Mouse (Mus musculus): ENCODE results near the gene Gm1113. TPM values are rescaled to one million over a fixed set of nuclear protein-coding genes. Genes with fewer than 3 reads are reported as not detected.

Gene Gm1113
- polyA plus RNA-seq, 1 experiment from 2014 or later: not detected

GRCm38 (mm10) chr9:35520631-35521348 is 2.7 kb upstream of the Gm1113 start:
- no peaks in the 10 kb centered on the region for H3K36me3 ChIP-seq (ENCODE audit: control insufficient read depth, insufficient read depth, low read length)
- DNase-seq (ENCODE audit: low spot score): no peak
- H3K27me3 ChIP-seq (ENCODE audit: control insufficient read depth, insufficient read depth, low read length): no peaks in the 10 kb centered on the region
- H3K4me3 ChIP-seq (ENCODE audit: low read depth, low read length): no peak overlapping the region
- no peaks in the 10 kb centered on the region for H3K9me3 ChIP-seq (ENCODE audit: control insufficient read depth, low read length)
- no peak overlapping the region for H3K9ac ChIP-seq (ENCODE audit: low read depth, low read length)
- H3K4me2 ChIP-seq (replicated peaks; ENCODE audit: low read depth, low read length): no peak overlapping the region
- ATAC-seq (ENCODE audit: low FRiP score): no peak
- WGBS: 85% methylated on average over 6 of the region's 6 CpGs
- H3K27ac ChIP-seq (ENCODE audit: low read depth, low read length): no peak overlapping the region
- H3K4me1 ChIP-seq (replicated peaks; ENCODE audit: control insufficient read depth, insufficient read depth, low read length): 0 out of 2 replicates have a peak, but pooled peaks cover 2% of the 10 kb centered on the region

DNA sequence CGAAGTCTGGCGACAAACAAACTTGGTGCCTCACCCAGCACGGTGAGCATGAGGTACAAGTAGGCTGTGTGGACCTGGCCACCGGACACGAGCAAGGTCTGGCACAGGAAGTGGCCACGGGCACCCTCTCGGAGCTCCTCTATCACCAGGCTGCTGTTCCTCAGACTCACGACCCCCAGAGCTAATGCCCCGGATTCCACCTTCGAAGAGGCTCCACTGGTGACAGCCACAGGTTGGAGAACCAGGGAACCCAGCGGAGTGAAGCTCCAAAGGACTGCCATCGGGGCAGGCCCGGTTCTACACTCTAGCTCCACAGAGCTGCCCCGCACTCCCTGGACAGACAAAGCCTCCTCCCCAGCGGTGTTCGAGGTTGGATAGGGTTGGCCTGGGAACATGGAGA is 1.4 kb downstream of the Gm1113 start:
- no peak overlapping the region for H3K4me3 ChIP-seq (ENCODE audit: low read depth, low read length)
- no peaks in the 10 kb centered on the region for H3K9me3 ChIP-seq (ENCODE audit: control insufficient read depth, low read length)
- no peaks in the 10 kb centered on the region for H3K4me1 ChIP-seq (replicated peaks; ENCODE audit: control insufficient read depth, insufficient read depth, low read length)
- 97% methylated on average over 15 of the region's 16 CpGs for WGBS
- no peak overlapping the region for H3K4me2 ChIP-seq (replicated peaks; ENCODE audit: low read depth, low read length)
- H3K9ac ChIP-seq (ENCODE audit: low read depth, low read length): no peak overlapping the region
- H3K27me3 ChIP-seq (ENCODE audit: control insufficient read depth, insufficient read depth, low read length): no peaks in the 10 kb centered on the region
- ATAC-seq (ENCODE audit: low FRiP score): no peak
- H3K27ac ChIP-seq (ENCODE audit: low read depth, low read length): no peak overlapping the region
- DNase-seq (ENCODE audit: low spot score): no peak
- H3K36me3 ChIP-seq (ENCODE audit: control insufficient read depth, insufficient read depth, low read length): no peaks in the 10 kb centered on the region

- Histone ChIP-seq H3K9me3 (ENCODE audit: control insufficient read depth, low read length) (no peaks in the 10 kb centered on the region), H3K4me1 (replicated peaks; ENCODE audit: control insufficient read depth, insufficient read depth, low read length) (no peaks in the 10 kb centered on the region), H3K9ac (ENCODE audit: low read depth, low read length) (no peak overlapping the region), H3K27ac (ENCODE audit: low read depth, low read length) (no peak overlapping the region), H3K36me3 (ENCODE audit: control insufficient read depth, insufficient read depth, low read length) (no peaks in the 10 kb centered on the region), H3K4me2 (replicated peaks; ENCODE audit: low read depth, low read length) (no peak overlapping the region), H3K4me3 (ENCODE audit: low read depth, low read length) (no peak overlapping the region), H3K27me3 (ENCODE audit: control insufficient read depth, insufficient read depth, low read length) (no peaks in the 10 kb centered on the region)
- no peak for ATAC-seq (ENCODE audit: low FRiP score)
- no peak for DNase-seq (ENCODE audit: low spot score)
- 92% methylated on average over 5 of the region's 5 CpGs for WGBS
Measured at GRCm38 (mm10) chr9:35516182-35516581, 1.9 kb downstream of the Gm1113 start.

- H3K9me3 ChIP-seq (ENCODE audit: control insufficient read depth, low read length): no peaks in the 10 kb centered on the region
- no peak for DNase-seq (ENCODE audit: low spot score)
- 86% methylated on average over 4 of the region's 4 CpGs for WGBS
- H3K4me1 ChIP-seq (replicated peaks; ENCODE audit: control insufficient read depth, insufficient read depth, low read length): no peaks in the 10 kb centered on the region
- no peaks in the 10 kb centered on the region for H3K36me3 ChIP-seq (ENCODE audit: control insufficient read depth, insufficient read depth, low read length)
- H3K4me3 ChIP-seq (ENCODE audit: low read depth, low read length): no peak overlapping the region
- no peak for ATAC-seq (ENCODE audit: low FRiP score)
- H3K27ac ChIP-seq (ENCODE audit: low read depth, low read length): no peak overlapping the region
- H3K4me2 ChIP-seq (replicated peaks; ENCODE audit: low read depth, low read length): no peak overlapping the region
- no peak overlapping the region for H3K9ac ChIP-seq (ENCODE audit: low read depth, low read length)
- H3K27me3 ChIP-seq (ENCODE audit: control insufficient read depth, insufficient read depth, low read length): no peaks in the 10 kb centered on the region
Measured at GRCm38 (mm10) chr9:35513900-35514299, 4.2 kb downstream of the Gm1113 start.

DNA sequence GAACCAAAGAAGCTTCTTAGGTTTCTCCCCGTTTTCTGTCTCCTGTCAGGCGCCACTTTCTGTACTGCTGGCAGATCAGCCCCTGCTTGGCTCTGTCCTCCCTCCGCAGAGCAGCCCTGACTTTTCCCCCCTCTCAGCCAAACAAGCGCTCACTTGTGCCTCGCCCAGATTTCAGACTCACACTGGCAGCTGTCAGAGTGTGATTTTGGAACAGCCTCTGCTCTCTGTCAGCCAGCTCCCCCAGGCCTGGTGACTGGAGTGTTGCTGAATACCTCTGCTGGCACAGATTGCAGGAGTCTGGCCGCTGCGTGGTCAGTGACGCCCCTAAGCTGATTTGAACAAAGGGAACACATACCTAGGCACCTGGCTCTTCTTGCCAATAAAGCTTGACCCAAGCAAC is 9.8 kb downstream of the Gm1113 start:
- H3K4me3 ChIP-seq (ENCODE audit: low read depth, low read length): no peak overlapping the region
- H3K9me3 ChIP-seq (ENCODE audit: control insufficient read depth, low read length): no peaks in the 10 kb centered on the region
- no peak overlapping the region for H3K9ac ChIP-seq (ENCODE audit: low read depth, low read length)
- no peak overlapping the region for H3K4me2 ChIP-seq (replicated peaks; ENCODE audit: low read depth, low read length)
- WGBS: 65% methylated on average over 8 of the region's 8 CpGs
- no peak overlapping the region for H3K27ac ChIP-seq (ENCODE audit: low read depth, low read length)
- DNase-seq (ENCODE audit: low spot score) (no peak), ATAC-seq (ENCODE audit: low FRiP score) (no peak)
- no peaks in the 10 kb centered on the region for H3K36me3 ChIP-seq (ENCODE audit: control insufficient read depth, insufficient read depth, low read length)
- no peaks in the 10 kb centered on the region for H3K4me1 ChIP-seq (replicated peaks; ENCODE audit: control insufficient read depth, insufficient read depth, low read length)
- no peaks in the 10 kb centered on the region for H3K27me3 ChIP-seq (ENCODE audit: control insufficient read depth, insufficient read depth, low read length)

DNA sequence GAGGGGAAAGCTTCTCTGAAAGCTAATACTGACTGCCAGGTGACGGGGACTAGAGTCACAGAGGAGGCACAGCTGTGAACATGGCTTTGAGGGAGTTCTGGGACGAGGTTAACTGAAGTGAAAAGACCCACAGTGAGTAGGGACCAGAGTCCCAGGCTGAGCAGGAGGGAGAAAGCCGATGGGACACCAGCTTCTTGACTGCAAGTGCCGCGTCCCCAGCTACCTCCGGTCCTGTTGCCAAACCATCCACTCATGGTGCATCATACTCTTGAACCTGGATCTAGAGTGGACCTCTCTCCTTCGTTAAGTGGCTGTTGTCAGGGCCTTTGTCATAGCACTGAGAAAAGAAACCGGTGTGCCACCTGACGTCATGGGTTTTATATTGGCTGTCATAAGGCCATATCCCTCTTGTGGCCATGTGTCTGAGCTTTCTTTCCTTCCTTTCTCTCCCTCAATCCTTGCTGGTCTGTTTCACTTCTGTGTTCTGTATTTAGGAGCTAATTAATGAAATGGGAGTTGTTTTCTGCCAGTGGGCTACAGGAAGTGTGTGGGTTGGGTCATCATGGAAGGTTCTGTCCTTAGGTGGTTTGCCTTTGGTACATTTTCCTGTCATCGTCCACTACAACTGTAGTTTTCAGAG is 15.6 kb downstream of the Gm1113 start:
- DNase-seq (ENCODE audit: low spot score) (no peak), ATAC-seq (ENCODE audit: low FRiP score) (no peak)
- Histone ChIP-seq H3K4me3 (ENCODE audit: low read depth, low read length) (no peak overlapping the region), H3K27me3 (ENCODE audit: control insufficient read depth, insufficient read depth, low read length) (no peaks in the 10 kb centered on the region), H3K36me3 (ENCODE audit: control insufficient read depth, insufficient read depth, low read length) (0 out of 2 replicates have a peak, but pooled peaks cover 2% of the 10 kb centered on the region), H3K27ac (ENCODE audit: low read depth, low read length) (no peak overlapping the region), H3K9ac (ENCODE audit: low read depth, low read length) (no peak overlapping the region), H3K4me2 (replicated peaks; ENCODE audit: low read depth, low read length) (no peak overlapping the region), H3K4me1 (replicated peaks; ENCODE audit: control insufficient read depth, insufficient read depth, low read length) (no peaks in the 10 kb centered on the region), H3K9me3 (ENCODE audit: control insufficient read depth, low read length) (no peaks in the 10 kb centered on the region)
- WGBS: 90% methylated on average over 10 of the region's 10 CpGs

GRCm38 (mm10) chr9:35499946-35500345 is 18.1 kb downstream of the Gm1113 start:
- DNase-seq (ENCODE audit: low spot score): no peak
- Histone ChIP-seq H3K4me1 (replicated peaks; ENCODE audit: control insufficient read depth, insufficient read depth, low read length) (no peaks in the 10 kb centered on the region), H3K9me3 (ENCODE audit: control insufficient read depth, low read length) (no peaks in the 10 kb centered on the region), H3K4me2 (replicated peaks; ENCODE audit: low read depth, low read length) (no peak overlapping the region), H3K9ac (ENCODE audit: low read depth, low read length) (no peak overlapping the region), H3K27ac (ENCODE audit: low read depth, low read length) (no peak overlapping the region), H3K27me3 (ENCODE audit: control insufficient read depth, insufficient read depth, low read length) (no peaks in the 10 kb centered on the region), H3K4me3 (ENCODE audit: low read depth, low read length) (no peak overlapping the region), H3K36me3 (ENCODE audit: control insufficient read depth, insufficient read depth, low read length) (0 out of 2 replicates have a peak, but pooled peaks cover 2% of the 10 kb centered on the region)
- WGBS: 86% methylated on average over 6 of the region's 6 CpGs
- no peak for ATAC-seq (ENCODE audit: low FRiP score)

- H3K36me3 ChIP-seq (ENCODE audit: control insufficient read depth, insufficient read depth, low read length): 0 out of 2 replicates have a peak, but pooled peaks cover 2% of the 10 kb centered on the region
- H3K4me2 ChIP-seq (replicated peaks; ENCODE audit: low read depth, low read length): no peak overlapping the region
- no peak overlapping the region for H3K27ac ChIP-seq (ENCODE audit: low read depth, low read length)
- DNase-seq (ENCODE audit: low spot score): no peak
- H3K4me3 ChIP-seq (ENCODE audit: low read depth, low read length): no peak overlapping the region
- no peak for ATAC-seq (ENCODE audit: low FRiP score)
- H3K27me3 ChIP-seq (ENCODE audit: control insufficient read depth, insufficient read depth, low read length): no peaks in the 10 kb centered on the region
- WGBS: 78% methylated on average over 3 of the region's 3 CpGs
- no peaks in the 10 kb centered on the region for H3K9me3 ChIP-seq (ENCODE audit: control insufficient read depth, low read length)
- H3K9ac ChIP-seq (ENCODE audit: low read depth, low read length): no peak overlapping the region
- H3K4me1 ChIP-seq (replicated peaks; ENCODE audit: control insufficient read depth, insufficient read depth, low read length): no peaks in the 10 kb centered on the region
Measured at GRCm38 (mm10) chr9:35495471-35495870, 22.6 kb downstream of the Gm1113 start.

DNA sequence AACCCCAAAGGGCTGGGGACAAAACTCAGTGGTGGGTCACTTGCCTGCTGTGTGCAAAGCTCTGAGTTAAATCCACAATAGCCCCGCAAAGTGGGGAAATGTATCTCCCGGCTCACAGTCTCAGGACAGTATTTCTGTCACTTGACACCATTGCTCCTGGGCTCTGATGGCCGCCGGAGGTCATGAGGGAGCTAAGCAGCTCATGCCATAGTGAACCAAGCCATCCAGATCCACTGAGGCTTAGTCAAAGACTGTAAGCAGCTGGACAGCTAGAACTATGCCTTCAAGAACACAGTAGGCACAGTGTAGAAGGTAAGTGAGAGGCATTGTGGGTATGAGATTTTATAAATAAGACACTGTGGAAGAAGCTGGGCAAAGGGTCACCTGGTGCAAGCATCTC is 23.1 kb downstream of the Gm1113 start:
- Histone ChIP-seq H3K9ac (ENCODE audit: low read depth, low read length) (no peak overlapping the region), H3K9me3 (ENCODE audit: control insufficient read depth, low read length) (no peaks in the 10 kb centered on the region), H3K4me1 (replicated peaks; ENCODE audit: control insufficient read depth, insufficient read depth, low read length) (no peaks in the 10 kb centered on the region), H3K4me2 (replicated peaks; ENCODE audit: low read depth, low read length) (no peak overlapping the region), H3K36me3 (ENCODE audit: control insufficient read depth, insufficient read depth, low read length) (0 out of 2 replicates have a peak, but pooled peaks cover 2% of the 10 kb centered on the region), H3K4me3 (ENCODE audit: low read depth, low read length) (no peak overlapping the region), H3K27me3 (ENCODE audit: control insufficient read depth, insufficient read depth, low read length) (no peaks in the 10 kb centered on the region), H3K27ac (ENCODE audit: low read depth, low read length) (no peak overlapping the region)
- 56% methylated on average over 4 of the region's 4 CpGs for WGBS
- DNase-seq (ENCODE audit: low spot score) (no peak), ATAC-seq (ENCODE audit: low FRiP score) (no peak)
